Mouse (Mus musculus): ENCODE data around the gene Thsd7b. TPM values are rescaled to one million over a fixed set of nuclear protein-coding genes. Genes with fewer than 3 reads are reported as not detected.

The Thsd7b gene
- polyA plus RNA-seq, 1 experiment from 2014 or later = 0.58 TPM

DNA sequence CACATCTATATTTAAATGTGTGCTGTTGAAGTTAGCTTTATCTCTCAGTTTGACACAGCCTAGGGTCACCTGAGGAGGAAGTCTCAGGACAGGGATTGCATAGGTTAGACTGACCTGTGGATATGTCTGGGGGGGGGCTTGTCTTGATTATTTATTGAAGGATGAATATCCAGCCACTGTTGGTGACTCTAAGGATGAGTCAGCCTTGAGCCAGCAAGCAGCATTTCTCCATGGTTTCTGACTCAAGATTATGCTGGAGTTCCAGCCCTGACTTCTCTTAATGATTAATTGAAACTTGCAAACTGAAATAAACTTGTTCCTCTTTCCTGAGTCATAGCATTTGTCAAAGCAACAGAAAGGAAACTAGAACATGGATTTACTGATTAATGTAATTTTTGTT, 113.4 kb downstream of the Thsd7b start:
- no peaks in the 10 kb centered on the region for H3K9me3 ChIP-seq
- no peak for ATAC-seq
- H3K4me1 ChIP-seq (replicated peaks) = no peaks in the 10 kb centered on the region
- no peak overlapping the region for H3K27ac ChIP-seq
- no peak overlapping the region for H3K4me3 ChIP-seq (replicated peaks)
- no peaks in the 10 kb centered on the region for H3K27me3 ChIP-seq (replicated peaks)
- H3K36me3 ChIP-seq = no peaks in the 10 kb centered on the region
- H3K9ac ChIP-seq = no peak overlapping the region
- H3K4me2 ChIP-seq (replicated peaks) = no peak overlapping the region

DNA sequence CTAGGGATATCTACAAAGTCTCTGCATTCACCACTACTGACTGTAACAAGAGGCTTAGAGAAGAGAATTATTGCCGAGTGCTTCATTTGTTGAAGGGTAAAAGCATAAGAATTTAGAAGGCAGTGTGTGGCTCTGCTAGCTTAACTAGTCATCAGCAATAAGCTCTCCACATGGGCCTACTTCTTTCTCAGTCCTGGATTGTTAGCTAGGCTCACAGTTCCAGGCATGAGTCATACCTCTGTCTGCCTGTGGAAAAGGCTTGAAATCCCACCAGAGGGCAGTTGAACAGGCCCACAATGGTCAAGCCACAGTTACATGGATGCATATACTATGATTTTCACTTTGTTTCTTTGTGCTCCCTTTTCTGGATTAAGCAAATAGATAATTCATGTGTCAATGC, 138.5 kb downstream of the Thsd7b start:
- H3K4me2 ChIP-seq (replicated peaks) = no peak overlapping the region
- ATAC-seq = no peak
- no peaks in the 10 kb centered on the region for H3K9me3 ChIP-seq
- WGBS = 93% methylated on average over 1 of the region's 1 CpGs
- H3K27ac ChIP-seq = no peak overlapping the region
- no peaks in the 10 kb centered on the region for H3K27me3 ChIP-seq (replicated peaks)
- H3K4me1 ChIP-seq (replicated peaks) = no peaks in the 10 kb centered on the region
- no peak overlapping the region for H3K9ac ChIP-seq
- no peaks in the 10 kb centered on the region for H3K36me3 ChIP-seq
- no peak overlapping the region for H3K4me3 ChIP-seq (replicated peaks)

DNA sequence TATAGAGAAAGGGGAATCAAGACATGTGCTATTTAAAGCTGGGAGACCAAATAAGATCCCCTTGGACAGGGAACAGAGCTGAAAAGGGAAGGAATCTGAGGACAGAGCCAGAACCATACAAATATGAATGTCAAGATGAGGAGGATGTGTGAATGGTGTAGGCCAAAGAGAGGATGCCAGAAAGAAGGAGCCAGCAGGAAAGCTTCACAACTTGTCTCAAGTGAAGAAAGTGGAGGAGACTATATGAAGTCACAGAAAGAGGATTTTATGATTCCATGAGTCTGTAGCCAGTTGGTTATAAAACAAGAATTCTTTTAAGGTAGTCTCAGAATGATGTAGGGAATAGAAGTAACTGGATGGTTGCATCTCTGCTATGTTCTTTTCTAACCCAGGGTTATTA, 148.5 kb downstream of the Thsd7b start:
- Histone ChIP-seq H3K4me2 (replicated peaks) (no peak overlapping the region), H3K9me3 (no peaks in the 10 kb centered on the region), H3K9ac (no peak overlapping the region), H3K36me3 (no peaks in the 10 kb centered on the region), H3K4me3 (replicated peaks) (no peak overlapping the region), H3K4me1 (replicated peaks) (no peaks in the 10 kb centered on the region), H3K27ac (no peak overlapping the region), H3K27me3 (replicated peaks) (no peaks in the 10 kb centered on the region)
- ATAC-seq = no peak

DNA sequence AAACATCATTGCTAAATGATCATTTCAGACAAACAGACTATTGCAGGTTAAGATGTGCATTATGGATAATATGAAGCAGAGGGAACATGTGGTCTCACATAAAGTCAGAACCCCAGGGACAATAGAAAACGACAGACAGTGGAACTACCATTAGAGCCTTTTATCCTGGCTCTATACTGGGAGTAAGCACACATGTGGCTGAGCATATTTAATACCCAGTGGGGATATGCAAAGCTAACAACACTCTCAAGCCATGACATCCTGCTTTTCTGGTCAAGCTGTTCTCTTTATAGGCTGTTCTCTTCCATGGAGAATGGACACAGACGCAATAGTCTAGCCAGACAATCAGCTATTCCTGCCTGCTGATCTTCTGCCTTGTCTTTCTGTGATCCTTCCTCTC, 191.3 kb downstream of the Thsd7b start:
- Histone ChIP-seq H3K9me3 (no peaks in the 10 kb centered on the region), H3K27ac (no peak overlapping the region), H3K9ac (no peak overlapping the region), H3K4me3 (replicated peaks) (no peak overlapping the region), H3K4me1 (replicated peaks) (no peaks in the 10 kb centered on the region), H3K36me3 (no peaks in the 10 kb centered on the region), H3K27me3 (replicated peaks) (no peaks in the 10 kb centered on the region), H3K4me2 (replicated peaks) (no peak overlapping the region)
- no peak for ATAC-seq
- 84% methylated on average over 2 of the region's 2 CpGs for WGBS

DNA sequence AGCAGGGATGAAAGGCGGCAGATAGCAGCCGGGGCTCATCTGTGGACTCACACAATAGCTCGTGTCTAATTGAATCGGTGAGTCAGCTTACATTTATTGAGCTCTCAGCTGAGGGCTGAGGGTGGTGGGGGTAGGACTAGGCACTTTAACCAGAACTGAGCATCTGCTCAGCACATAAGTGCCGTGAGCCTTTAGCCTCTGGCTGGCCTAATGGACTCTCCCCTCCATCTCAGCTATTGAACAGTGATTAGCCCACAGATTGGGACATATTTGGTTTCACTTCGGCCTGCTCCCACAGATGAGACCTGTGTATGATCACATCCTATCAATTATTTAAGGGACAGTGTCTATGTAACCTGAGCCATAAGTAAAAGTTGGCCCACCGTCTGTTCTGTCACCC, 200.4 kb downstream of the Thsd7b start:
- H3K9me3 ChIP-seq = no peaks in the 10 kb centered on the region
- ATAC-seq = no peak
- no peak overlapping the region for H3K4me2 ChIP-seq (replicated peaks)
- H3K4me3 ChIP-seq (replicated peaks) = no peak overlapping the region
- H3K36me3 ChIP-seq = no peaks in the 10 kb centered on the region
- H3K9ac ChIP-seq = no peak overlapping the region
- H3K27ac ChIP-seq = no peak overlapping the region
- H3K27me3 ChIP-seq (replicated peaks) = no peaks in the 10 kb centered on the region
- no peaks in the 10 kb centered on the region for H3K4me1 ChIP-seq (replicated peaks)
- 79% methylated on average over 7 of the region's 7 CpGs for WGBS

DNA sequence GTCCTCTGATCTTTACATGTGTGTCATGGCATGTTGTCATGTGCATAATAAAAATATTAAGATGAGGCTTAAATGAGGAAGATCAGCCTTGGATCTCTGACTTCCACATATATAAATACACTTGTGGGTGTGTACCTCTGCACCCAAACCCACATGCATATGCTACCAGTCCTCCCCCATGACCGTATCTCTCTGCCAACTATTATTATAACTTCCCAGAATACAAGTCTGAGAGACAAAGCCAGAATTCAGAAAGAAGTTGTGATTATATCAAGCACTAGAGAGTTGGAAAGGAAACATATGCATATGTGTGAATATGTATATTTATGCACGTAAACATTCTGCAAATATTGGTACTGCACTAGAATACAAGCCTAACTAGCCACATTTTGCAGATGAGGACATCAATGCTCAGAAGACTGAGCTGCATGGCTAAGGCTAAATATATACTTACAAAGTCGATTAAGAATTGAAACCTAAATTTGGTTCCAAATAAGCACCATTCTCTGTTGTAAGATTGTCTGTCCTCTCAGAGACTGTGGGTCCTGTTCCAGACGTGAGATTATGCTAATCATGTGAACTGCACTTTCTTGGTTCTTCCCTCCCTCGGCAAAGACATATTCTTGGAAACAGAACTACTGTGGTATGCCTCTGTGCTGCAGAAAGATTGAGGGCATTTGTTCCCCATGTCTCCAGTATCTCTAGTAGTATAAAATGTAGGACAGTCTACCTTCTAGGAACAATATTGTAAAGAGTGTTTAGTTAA, 211.3 kb downstream of the Thsd7b start:
- Histone ChIP-seq H3K9ac (no peak overlapping the region), H3K27me3 (replicated peaks) (no peaks in the 10 kb centered on the region), H3K27ac (no peak overlapping the region), H3K4me2 (replicated peaks) (no peak overlapping the region), H3K36me3 (no peaks in the 10 kb centered on the region), H3K9me3 (no peaks in the 10 kb centered on the region), H3K4me1 (replicated peaks) (no peaks in the 10 kb centered on the region), H3K4me3 (replicated peaks) (no peak overlapping the region)
- WGBS = 75% methylated on average over 5 of the region's 5 CpGs
- ATAC-seq = no peak

DNA sequence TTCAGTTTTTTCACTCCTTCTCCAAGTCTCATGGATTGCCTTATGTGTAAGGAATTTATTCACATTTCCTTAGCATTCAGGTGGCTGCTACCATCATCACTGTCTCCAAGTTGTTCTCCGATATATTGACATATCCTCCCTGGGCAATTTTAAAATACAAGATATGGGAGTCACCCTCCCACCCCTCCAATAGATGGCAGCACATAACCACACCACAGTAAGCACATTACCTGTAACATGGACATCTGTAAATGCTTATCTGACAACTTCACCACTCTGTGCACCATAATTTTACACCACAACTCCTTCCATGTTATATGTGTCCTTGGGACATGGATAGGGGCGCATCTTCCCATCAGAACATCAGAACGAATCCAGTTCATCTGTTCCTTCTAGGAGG, 218.0 kb downstream of the Thsd7b start:
- WGBS = 83% methylated on average over 3 of the region's 3 CpGs
- Histone ChIP-seq H3K4me2 (replicated peaks) (no peak overlapping the region), H3K27me3 (replicated peaks) (no peaks in the 10 kb centered on the region), H3K4me1 (replicated peaks) (no peaks in the 10 kb centered on the region), H3K4me3 (replicated peaks) (no peak overlapping the region), H3K9ac (no peak overlapping the region), H3K36me3 (no peaks in the 10 kb centered on the region), H3K27ac (no peak overlapping the region), H3K9me3 (no peaks in the 10 kb centered on the region)
- no peak for ATAC-seq

DNA sequence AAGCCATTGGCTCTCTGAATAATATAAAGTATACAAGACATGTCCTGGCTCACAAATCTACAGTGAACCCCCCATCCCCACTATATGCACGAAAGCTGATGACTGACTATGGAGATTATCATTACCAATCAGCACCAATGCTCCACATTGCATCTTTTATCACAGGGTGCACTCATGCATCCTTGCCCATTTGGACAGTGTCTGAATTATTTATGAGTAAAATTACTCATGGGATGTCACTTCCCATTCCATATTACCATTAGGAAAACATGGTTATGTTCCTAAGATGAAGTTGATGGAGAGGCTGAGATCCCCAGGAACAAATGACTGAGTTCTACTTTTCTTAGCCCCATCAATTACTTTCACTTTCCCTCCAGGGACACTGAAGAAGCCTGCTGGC, 220.8 kb downstream of the Thsd7b start:
- no peak for ATAC-seq
- H3K9me3 ChIP-seq = no peaks in the 10 kb centered on the region
- 73% methylated on average over 1 of the region's 1 CpGs for WGBS
- no peak overlapping the region for H3K4me2 ChIP-seq (replicated peaks)
- no peak overlapping the region for H3K4me3 ChIP-seq (replicated peaks)
- no peaks in the 10 kb centered on the region for H3K4me1 ChIP-seq (replicated peaks)
- no peak overlapping the region for H3K27ac ChIP-seq
- H3K27me3 ChIP-seq (replicated peaks) = no peaks in the 10 kb centered on the region
- H3K9ac ChIP-seq = no peak overlapping the region
- no peaks in the 10 kb centered on the region for H3K36me3 ChIP-seq

DNA sequence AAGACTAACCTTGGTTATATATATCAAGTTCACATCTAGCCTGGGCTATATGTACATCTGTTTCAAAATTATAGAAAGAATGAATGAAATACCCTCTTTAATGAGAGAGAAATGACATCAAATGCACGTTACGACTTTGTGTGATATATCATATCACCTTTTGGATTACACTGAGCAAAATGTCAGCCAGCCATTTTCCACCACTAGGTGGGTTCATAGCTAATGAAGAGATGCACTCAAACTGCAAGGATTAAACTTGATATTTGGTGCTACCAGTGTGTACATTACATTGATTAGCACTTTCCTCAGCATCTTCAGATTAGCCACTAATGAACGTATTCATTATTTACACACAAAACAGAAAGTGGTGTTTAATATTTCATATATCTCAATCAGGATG, 228.6 kb downstream of the Thsd7b start:
- no peaks in the 10 kb centered on the region for H3K4me1 ChIP-seq (replicated peaks)
- no peak overlapping the region for H3K4me2 ChIP-seq (replicated peaks)
- no peak overlapping the region for H3K27ac ChIP-seq
- H3K36me3 ChIP-seq = no peaks in the 10 kb centered on the region
- no peaks in the 10 kb centered on the region for H3K9me3 ChIP-seq
- WGBS = 74% methylated on average over 3 of the region's 3 CpGs
- no peaks in the 10 kb centered on the region for H3K27me3 ChIP-seq (replicated peaks)
- no peak overlapping the region for H3K4me3 ChIP-seq (replicated peaks)
- no peak for ATAC-seq
- no peak overlapping the region for H3K9ac ChIP-seq

DNA sequence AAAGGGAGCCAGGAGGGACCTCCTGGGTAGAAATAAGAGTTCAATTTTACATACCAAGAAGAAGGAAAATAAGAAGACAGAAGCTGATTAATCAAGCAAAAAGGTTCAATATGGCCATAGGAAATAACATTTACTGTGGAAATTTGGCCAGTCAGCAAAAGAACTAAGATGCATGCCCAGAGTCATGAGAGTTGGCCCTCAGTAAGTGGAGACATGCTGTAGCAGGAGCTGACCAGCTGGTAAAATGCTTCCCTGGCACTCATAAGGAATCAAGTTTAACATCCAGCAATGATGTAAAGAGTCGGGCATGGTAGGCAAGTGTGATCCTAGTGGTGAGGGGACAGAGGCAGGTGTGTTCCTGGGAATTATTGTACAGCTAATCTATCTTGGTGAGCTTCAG, 243.3 kb downstream of the Thsd7b start:
- Histone ChIP-seq H3K36me3 (no peaks in the 10 kb centered on the region), H3K9ac (no peak overlapping the region), H3K27ac (no peak overlapping the region), H3K4me3 (replicated peaks) (no peak overlapping the region), H3K4me1 (replicated peaks) (no peaks in the 10 kb centered on the region), H3K4me2 (replicated peaks) (no peak overlapping the region), H3K27me3 (replicated peaks) (no peaks in the 10 kb centered on the region), H3K9me3 (no peaks in the 10 kb centered on the region)
- WGBS = 82% methylated on average over 1 of the region's 1 CpGs
- ATAC-seq = no peak

DNA sequence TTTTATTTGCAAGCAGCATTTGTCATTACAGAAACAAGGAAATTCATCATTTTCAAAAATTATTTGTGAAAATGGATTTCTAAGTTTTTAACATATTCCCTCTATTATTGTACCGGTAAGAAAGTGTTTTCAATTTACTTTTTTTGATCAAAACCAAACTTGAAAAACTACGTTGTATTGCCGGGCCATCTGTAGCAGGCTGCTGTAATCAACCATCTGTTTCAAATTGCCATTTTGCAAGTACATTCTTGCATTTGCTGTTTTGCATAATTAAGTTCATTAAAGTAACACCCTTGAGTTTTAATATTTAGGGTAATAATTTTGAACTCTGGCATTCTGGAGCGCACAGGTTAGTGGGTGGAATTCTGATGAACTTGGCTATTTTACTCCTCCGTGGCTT, 246.6 kb downstream of the Thsd7b start:
- H3K27me3 ChIP-seq (replicated peaks) = no peaks in the 10 kb centered on the region
- no peak overlapping the region for H3K9ac ChIP-seq
- H3K4me2 ChIP-seq (replicated peaks) = no peak overlapping the region
- H3K4me3 ChIP-seq (replicated peaks) = no peak overlapping the region
- WGBS = 87% methylated on average over 5 of the region's 5 CpGs
- no peaks in the 10 kb centered on the region for H3K4me1 ChIP-seq (replicated peaks)
- ATAC-seq = no peak
- no peak overlapping the region for H3K27ac ChIP-seq
- no peaks in the 10 kb centered on the region for H3K36me3 ChIP-seq
- no peaks in the 10 kb centered on the region for H3K9me3 ChIP-seq

DNA sequence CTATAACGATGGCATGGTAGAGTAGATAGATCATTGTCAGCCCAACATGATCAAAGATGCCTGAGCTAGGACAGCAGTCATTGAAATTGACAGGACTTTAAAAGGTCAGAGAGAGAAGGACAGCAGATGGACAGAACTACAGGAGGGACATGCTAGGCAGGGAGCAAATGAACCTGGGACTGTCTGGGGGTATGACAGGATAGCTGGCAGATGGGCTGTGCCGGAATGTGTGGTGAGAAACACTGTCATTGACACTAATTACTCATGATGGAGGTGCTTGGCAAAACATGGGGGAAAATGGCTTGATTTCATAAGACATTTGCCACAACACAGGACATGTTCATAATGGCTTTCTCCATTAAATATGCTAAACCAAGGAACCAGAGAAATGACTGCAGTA, 253.9 kb downstream of the Thsd7b start:
- Histone ChIP-seq H3K4me2 (replicated peaks) (no peak overlapping the region), H3K36me3 (no peaks in the 10 kb centered on the region), H3K9ac (no peak overlapping the region), H3K27ac (no peak overlapping the region), H3K4me1 (replicated peaks) (no peaks in the 10 kb centered on the region), H3K27me3 (replicated peaks) (no peaks in the 10 kb centered on the region), H3K9me3 (no peaks in the 10 kb centered on the region), H3K4me3 (replicated peaks) (no peak overlapping the region)
- WGBS = 86% methylated on average over 2 of the region's 2 CpGs
- ATAC-seq = no peak

DNA sequence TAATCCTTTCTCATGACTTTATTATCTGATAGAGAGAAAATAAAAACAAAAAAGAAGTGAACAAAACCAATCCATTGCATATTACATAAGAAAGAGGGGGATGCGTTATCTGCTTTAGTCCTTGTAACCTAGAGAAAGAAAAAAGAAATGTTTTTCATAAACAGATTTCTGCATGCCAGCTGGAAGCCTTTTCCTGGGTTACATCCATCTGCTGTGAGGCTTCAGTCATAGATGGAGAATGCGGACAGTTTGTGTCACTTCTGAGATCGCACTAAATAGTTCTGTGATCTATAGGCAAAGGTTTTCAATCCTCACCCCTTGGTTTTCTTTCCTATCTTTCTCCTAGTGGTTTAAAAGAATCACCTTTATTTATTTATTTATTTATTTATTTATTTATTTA, 259.1 kb downstream of the Thsd7b start:
- no peak for ATAC-seq
- H3K36me3 ChIP-seq = no peaks in the 10 kb centered on the region
- H3K4me1 ChIP-seq (replicated peaks) = no peaks in the 10 kb centered on the region
- H3K9me3 ChIP-seq = no peaks in the 10 kb centered on the region
- no peak overlapping the region for H3K27ac ChIP-seq
- no peak overlapping the region for H3K9ac ChIP-seq
- 89% methylated on average over 3 of the region's 3 CpGs for WGBS
- no peaks in the 10 kb centered on the region for H3K27me3 ChIP-seq (replicated peaks)
- no peak overlapping the region for H3K4me2 ChIP-seq (replicated peaks)
- H3K4me3 ChIP-seq (replicated peaks) = no peak overlapping the region
